Mouse (Mus musculus): ENCODE measurements around the gene Dhodh.

- TF ChIP-seq POLR2A (IDR thresholded peaks at IDR 0.05; ENCODE audit: control insufficient read depth, extremely low read depth, insufficient read depth, low read length, poor library complexity), result no peak
- no peak for TF ChIP-seq CTCF (IDR thresholded peaks at IDR 0.05; ENCODE audit: borderline replicate concordance, control insufficient read depth, extremely low read depth, insufficient read depth, low read length, poor library complexity)
These were observed 24.0 kb upstream of the Dhodh start for GRCm38 (mm10) chr8:109632498-109632897.
